Mouse (Mus musculus): ENCODE data around the gene Amz2.

DNA sequence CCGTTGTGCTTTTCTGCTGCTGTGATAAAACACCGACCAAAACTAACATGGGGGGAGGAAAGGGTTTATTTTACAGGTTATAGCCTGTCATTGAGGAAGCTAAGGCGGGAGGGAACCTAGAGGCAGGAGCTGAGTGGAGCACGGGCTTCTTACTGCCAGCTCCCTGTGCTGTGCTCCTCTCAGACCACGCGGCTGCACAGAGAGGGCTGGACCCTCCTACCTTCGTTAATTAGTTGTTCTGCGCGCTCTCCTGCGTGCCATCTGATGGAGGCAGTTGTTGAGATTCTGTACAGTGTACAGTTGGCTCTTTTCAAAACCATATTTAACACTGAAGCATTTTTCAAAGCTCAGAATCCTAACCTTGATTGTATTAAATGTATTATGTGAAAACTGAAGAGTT, 48.3 kb upstream of the Amz2 start:
- TF ChIP-seq POLR2A (IDR thresholded peaks at IDR 0.05; ENCODE audit: borderline replicate concordance, extremely low read depth, low read depth, low read length) (no peak), CTCF (IDR thresholded peaks at IDR 0.05; ENCODE audit: insufficient read depth, low read length) (no peak)

Data from lung, adult 2 months (tissue).